Mouse (Mus musculus) adrenal gland, postnatal 25 days (tissue): ENCODE data around the gene 4930518I15Rik. TPM values are rescaled to one million over a fixed set of nuclear protein-coding genes. Genes with fewer than 3 reads are reported as not detected.
"Not testable (repeated sequence)": the region's sequence is repeated elsewhere in the genome, so short reads cannot be mapped to it uniquely, and the experiment has no call there.

Source experiments
- DNase-seq: peaks from one replicate; pipeline ENCODE4 v3.0.0; 2021; ENCODE audit warnings: mixed read lengths
- long read RNA-seq: library from polyadenylated mRNA; stranded (forward); transcript quantifications from one replicate; pipeline ENCODE4 v2.0.0, GENCODE M21; 2021
- total RNA-seq: library from RNA; stranded (reverse); gene quantifications from 2 replicates; pipeline ENCODE4 v1.2.3, GENCODE M21; 2021

The 4930518I15Rik gene
- 4.8 and 5.9 TPM in 2 replicates for total RNA-seq
- long read RNA-seq: 0 reads

GRCm38 (mm10) chr2:156857835-156858234, at the start of gene 4930518I15Rik:
Gene 4930518I15Rik, minus strand, starts transcription at chr2:156857946.
- no peak for DNase-seq

GRCm38 (mm10) chr2:156905931-156906330, 48.2 kb upstream of the 4930518I15Rik start:
- DNase-seq: not testable (repeated sequence)

DNA sequence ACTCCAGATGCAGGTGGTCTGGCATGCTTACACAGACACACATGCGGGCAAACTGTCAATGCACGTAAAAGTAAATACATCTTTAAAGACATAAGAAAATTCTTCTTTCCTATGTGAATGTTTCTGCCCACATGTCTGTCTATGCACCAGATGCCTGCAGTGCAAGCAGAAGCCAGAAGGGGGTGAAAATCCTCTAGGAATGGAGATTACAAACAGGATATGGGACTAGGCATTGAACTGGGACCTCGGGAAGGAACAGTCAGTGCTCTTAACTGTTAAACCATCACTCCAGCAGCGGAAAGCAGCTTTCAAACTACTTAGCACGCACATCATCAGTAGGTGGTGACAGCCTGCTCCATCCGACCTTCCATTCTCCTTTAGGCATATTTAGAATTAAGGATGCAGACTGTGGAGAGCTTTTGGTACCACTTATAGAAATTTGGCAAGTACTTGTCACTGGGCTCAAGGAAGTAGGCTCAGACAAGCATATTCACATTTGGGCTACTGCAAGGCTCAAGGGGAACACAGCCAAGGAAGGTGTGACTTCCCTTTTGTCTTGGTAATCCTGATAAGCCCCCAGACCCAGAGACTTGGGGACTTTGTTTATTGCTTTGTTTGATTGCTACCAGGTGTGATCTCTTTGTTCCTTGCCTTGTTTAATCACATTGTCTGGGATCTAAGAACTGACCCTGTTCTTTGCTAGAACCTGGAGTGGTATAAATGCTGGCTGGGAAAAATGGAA, 47.4 kb upstream of the 4930518I15Rik start:
- DNase-seq: peak; percentile 52

DNA sequence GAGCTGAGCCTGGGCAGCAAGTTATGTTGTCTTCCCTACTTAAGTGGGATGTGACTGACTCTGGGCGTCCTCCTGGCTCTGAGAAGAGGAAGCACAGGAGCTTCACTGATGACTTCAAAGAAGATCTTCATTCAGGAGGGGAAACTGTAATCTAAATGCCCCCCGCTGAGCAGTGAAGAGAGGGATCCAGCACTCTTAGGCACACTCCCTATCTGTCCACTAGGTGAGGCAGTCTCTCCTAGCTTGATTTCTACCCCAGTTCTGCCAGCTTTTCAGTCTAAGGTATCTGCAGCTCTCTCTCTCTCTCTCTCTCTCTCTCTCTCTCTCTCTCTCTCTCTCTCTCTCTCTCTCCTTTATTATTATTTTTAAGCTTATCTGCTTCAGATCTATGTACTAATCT, 45.6 kb upstream of the 4930518I15Rik start:
- no peak for DNase-seq

DNA sequence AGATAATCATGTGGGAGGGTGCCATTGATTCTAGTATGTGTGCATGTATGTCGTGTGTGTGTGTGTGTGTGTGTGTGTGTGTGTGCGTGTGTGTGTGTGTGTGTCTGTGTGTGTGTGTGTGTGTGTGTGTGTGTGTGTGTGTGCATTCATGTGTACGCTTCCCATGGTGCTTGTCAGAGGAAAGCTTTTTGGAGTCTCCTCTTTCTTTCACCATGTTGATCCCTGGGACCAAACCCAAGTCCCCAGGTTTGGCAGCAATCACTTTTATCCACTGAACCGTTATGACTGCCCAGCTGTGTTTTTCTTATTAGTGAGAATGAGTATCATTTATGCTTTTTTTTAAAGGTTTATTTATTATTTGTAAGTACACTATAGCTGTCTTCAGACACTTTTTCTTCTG, 44.7 kb upstream of the 4930518I15Rik start:
- not testable (repeated sequence) for DNase-seq

GRCm38 (mm10) chr2:156901883-156902282, 44.1 kb upstream of the 4930518I15Rik start:
- no peak for DNase-seq

GRCm38 (mm10) chr2:156901344-156901743, 43.6 kb upstream of the 4930518I15Rik start:
- no peak for DNase-seq

DNA sequence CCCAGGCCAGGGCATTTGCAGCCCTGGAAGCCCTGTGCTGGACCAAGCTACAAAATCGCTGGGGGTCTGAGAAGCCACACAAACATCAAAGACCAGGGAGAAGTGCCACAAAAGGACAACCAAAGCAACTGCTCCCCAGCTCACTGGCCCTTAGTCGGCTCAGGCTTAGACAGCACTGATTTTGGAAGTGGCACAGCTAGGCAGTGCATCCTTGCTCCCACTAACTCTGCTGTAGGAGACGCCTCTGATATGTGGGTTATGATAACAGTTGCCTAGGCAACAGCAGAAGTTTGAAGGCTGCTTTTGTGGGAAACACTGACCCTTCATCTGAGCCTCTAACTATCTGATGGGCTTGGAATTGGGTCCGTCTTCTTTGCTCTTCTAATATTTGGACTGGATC, 41.4 kb upstream of the 4930518I15Rik start:
- DNase-seq: no peak

- no peak for DNase-seq
Observed at GRCm38 (mm10) chr2:156898374-156898773, 40.6 kb upstream of the 4930518I15Rik start.

GRCm38 (mm10) chr2:156897034-156897433, 39.3 kb upstream of the 4930518I15Rik start:
- no peak for DNase-seq

DNA sequence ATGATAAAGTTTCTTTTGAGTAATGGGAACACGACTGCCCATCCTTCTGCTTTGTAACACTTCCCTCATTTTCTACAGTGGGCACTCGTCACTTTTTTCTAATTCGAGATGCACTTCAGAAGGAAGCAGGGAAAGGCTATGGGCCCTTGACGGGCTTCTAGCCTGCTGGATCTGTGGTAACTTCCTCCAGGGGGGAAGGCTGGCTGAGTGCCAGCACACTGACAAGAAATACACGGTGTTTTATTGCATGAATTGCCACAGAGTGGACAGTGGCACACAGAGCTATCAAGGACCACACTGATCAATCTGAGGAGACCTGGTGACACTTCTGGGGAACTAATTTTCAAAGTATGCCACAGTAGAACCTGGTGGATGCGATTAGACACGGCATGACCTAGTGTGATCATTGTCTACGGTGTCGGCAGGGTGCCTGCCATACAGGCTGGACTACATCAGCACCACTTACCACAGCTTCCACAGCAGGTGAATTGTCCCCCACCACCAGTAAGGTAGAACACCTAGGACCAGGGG, 38.7 kb upstream of the 4930518I15Rik start:
- no peak for DNase-seq

GRCm38 (mm10) chr2:156894496-156895265, 36.9 kb upstream of the 4930518I15Rik start:
- DNase-seq: no peak

- peak; percentile 15 for DNase-seq
Observed at GRCm38 (mm10) chr2:156892821-156893220, 35.1 kb upstream of the 4930518I15Rik start.

- no peak for DNase-seq
Observed at GRCm38 (mm10) chr2:156892240-156892639, 34.5 kb upstream of the 4930518I15Rik start.

GRCm38 (mm10) chr2:156888490-156888889, 30.7 kb upstream of the 4930518I15Rik start:
- no peak for DNase-seq

DNA sequence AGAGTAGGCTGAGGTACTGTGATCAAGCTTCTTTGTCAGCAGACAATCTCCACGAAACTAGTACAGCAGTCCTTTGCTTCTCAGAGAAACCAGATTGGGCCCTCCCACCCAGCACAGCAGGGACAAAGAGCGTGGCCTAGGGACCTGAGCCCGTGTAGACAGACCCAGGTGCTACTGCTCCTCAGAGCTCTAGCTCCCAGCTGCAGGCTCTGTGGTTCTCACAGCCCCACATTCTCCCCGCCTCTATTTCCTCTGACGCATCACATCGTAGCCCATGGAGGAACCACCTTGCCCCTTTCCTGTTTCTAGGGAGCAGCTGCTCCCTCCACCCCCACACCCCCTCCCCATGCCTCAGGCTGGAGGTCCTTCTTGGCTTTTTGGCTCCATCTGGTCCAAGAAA, 29.3 kb upstream of the 4930518I15Rik start, which contains the start of gene Sla2:
TSS of gene Sla2 (minus strand) at position 176 of the 400 bp plus-strand sequence.
- DNase-seq: no peak

GRCm38 (mm10) chr2:156886084-156886631, 28.4 kb upstream of the 4930518I15Rik start:
- DNase-seq: no peak

DNA sequence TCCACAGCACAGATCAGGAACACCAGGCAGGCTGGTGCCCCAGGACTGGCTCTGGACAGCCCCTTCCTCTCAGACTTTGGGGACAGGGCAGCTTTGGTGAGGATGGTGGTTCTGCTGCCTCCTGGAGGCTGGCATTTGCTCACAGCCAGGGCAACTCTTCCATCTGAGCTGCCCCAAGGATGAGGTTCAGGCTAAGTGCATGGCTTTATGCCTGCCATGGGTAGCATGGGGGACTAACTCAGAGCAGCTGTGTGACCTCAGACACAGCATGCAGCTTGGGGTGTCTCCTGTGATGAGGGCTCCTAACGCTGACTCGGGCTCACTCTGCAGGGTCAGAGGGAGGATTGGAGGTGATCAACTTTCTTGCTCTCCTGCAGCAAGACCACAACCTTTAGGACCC, 27.9 kb upstream of the 4930518I15Rik start:
- not testable (repeated sequence) for DNase-seq

- DNase-seq: no peak
Observed at GRCm38 (mm10) chr2:156884396-156885211, 26.9 kb upstream of the 4930518I15Rik start.

GRCm38 (mm10) chr2:156882431-156883001, 24.8 kb upstream of the 4930518I15Rik start:
- no peak for DNase-seq

DNA sequence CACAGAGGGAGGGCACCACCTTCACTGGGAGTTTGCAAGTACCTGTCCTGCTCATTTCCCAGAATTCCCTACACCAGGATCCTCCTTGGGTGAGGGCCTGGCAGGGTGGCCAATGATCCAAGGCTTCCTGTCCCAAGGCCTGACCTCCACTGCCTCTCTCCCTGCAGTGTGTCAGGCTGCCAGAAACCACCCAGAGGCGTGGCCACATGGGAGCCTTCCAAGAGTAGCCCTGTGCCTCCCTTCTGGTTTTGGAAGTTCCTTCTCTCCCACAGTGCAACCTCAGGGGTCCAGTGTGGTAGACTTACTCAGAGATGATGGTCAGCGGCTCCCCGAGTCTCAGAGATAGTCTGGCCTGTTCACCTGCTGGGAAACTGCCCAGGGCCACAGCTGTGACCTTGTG, 21.8 kb upstream of the 4930518I15Rik start:
- DNase-seq: peak; percentile 40
